Mouse (Mus musculus) midbrain, postnatal 0 days (tissue): ENCODE data around the gene Irf2bpl. TPM values are rescaled to one million over a fixed set of nuclear protein-coding genes. Genes with fewer than 3 reads are reported as not detected.
A peak's percentile ranks its signal among the peaks of the same experiment; 100 is the strongest.

Experiments
- ATAC-seq: fragments of 200-750 bp; cut with Nextera tagmentation; 2 replicates; pipeline ENCODE4 v1.8.0; 2017; ENCODE audit warnings: moderate number of reproducible peaks, mild to moderate bottlenecking, moderate TSS enrichment, moderate library complexity; ENCODE audit not compliant: low FRiP score
- DNase-seq: peaks from one replicate; pipeline ENCODE4 v3.0.0-alpha.2; 2015; ENCODE audit warnings: low spot score
- H3K27ac ChIP-seq: fragments of 300-500 bp; sonication (generic); 2 replicates; pipeline ENCODE4 v1.5.1; 2014; ENCODE audit warnings: low read depth, mild to moderate bottlenecking, low read length, mixed read lengths
- H3K27me3 ChIP-seq: fragments of 300-500 bp; sonication (generic); 2 replicates; pipeline ENCODE4 v1.6.1; 2014; ENCODE audit warnings: low read length, control low read depth, mixed read lengths; ENCODE audit not compliant: insufficient read depth
- H3K36me3 ChIP-seq: fragments of 300-500 bp; sonication (generic); 2 replicates; pipeline ENCODE4 v1.6.1; 2014; ENCODE audit warnings: low read length, control low read depth, mixed read lengths; ENCODE audit not compliant: insufficient read depth
- H3K4me1 ChIP-seq: fragments of 300-500 bp; sonication (generic); 2 replicates; pipeline ENCODE4 v1.6.1; 2014; ENCODE audit warnings: mild to moderate bottlenecking, control low read depth, antibody characterized with exemption, low read length, mixed read lengths; ENCODE audit not compliant: insufficient read depth
- H3K4me2 ChIP-seq: fragments of 300-500 bp; sonication (generic); 2 replicates; pipeline ENCODE4 v1.6.1; 2014; ENCODE audit warnings: low read depth, mild to moderate bottlenecking, low read length, mixed read lengths; ENCODE audit not compliant: poor library complexity, severe bottlenecking
- H3K4me3 ChIP-seq: fragments of 300-500 bp; sonication (generic); 2 replicates; pipeline ENCODE4 v1.5.1; 2014; ENCODE audit warnings: low read depth, mild to moderate bottlenecking, low read length, moderate library complexity
- H3K9ac ChIP-seq: fragments of 300-500 bp; sonication (generic); replicated peaks from 2 replicates; pipeline ENCODE4 v1.6.1; 2014; ENCODE audit warnings: mild to moderate bottlenecking, low read length, moderate library complexity, mixed read lengths; ENCODE audit not compliant: poor library complexity, severe bottlenecking
- H3K9me3 ChIP-seq: fragments of 300-500 bp; sonication (generic); 2 replicates; pipeline ENCODE4 v1.6.1; 2016; ENCODE audit warnings: low read length, control low read depth
- CTCF ChIP-seq: IDR thresholded peaks from 2 replicates; pipeline ENCODE4 v1.5.1; 2016; ENCODE audit warnings: antibody characterized with exemption, mild to moderate bottlenecking
- WGBS: fragments of 180-500 bp; shearing (Covaris S2); extraction: QIAGEN DNeasy Blood & Tissue Kit; methylation state at CpG from one replicate; pipeline ENCODE4 v1.1.7; 2014; 5-methylcytosine and 5-hydroxymethylcytosine counted together
- polyA plus RNA-seq: library from polyadenylated mRNA; unstranded; fragments of >200 nt; fragmentation: Nextera tagmentation; extraction: Ambion mirVana; gene quantifications from 2 replicates; pipeline ENCODE4 v1.2.1, GENCODE M21; 2015
- total RNA-seq: library from RNA; depleted of rRNA; stranded (reverse); fragments of >200 nt; gene quantifications from 2 replicates; pipeline ENCODE4 v1.2.3, GENCODE M21; 2014

Irf2bpl gene
- total and polyA plus RNA-seq, 2 experiments from 2014 or later, result 86.2 to 191 TPM

DNA sequence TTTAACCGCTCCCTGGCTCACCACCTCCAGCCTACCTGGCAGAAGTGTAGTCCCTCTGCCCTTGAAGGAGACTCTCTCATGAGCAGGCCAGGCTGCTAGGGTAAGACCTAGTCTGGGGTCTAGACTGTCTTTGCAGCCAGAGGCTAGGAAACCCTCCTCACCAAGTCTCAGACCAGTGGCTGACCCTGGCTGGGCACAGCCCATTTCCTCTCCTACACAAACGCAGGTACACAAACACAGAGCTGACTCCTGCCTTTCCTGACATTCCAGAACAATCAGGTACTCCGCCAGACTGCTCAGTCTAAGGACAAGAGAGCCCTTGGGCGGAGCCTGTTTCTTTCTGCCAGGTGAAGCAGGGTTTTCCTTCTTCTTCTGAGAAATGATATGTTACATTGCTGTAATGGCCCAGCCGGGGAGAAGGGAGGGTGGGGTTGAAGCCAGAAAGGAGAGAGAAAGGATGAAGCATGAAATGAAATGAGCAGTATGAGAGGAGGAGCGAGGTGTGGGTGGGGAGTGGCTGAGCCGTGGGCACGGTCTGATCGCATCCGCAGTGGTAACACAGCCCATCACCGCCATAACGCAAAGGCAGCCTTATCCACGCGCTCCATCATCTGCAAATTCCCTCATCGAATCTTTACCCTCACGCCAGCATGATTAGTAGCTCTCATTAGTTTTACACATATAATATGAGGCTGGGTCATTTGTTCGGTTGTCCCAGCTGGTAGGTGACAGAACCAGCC is 34.6 kb upstream of the Irf2bpl start:
- H3K9ac ChIP-seq, result peak overlapping the region; percentile 36; the same call in 1 of the 2 replicates
- no peak for TF ChIP-seq CTCF
- peak overlapping the region; percentile 77 for H3K27ac ChIP-seq
- no peak overlapping the region for H3K4me2 ChIP-seq
- WGBS, result 60% methylated on average over 17 of the region's 17 CpGs
- ATAC-seq, result no peak
- H3K36me3 ChIP-seq, result no peaks in the 10 kb centered on the region
- no peak overlapping the region for H3K4me3 ChIP-seq
- no peaks in the 10 kb centered on the region for H3K27me3 ChIP-seq
- peaks cover 21% of the 10 kb centered on the region for H3K4me1 ChIP-seq
- no peak for DNase-seq
- H3K9me3 ChIP-seq, result no peaks in the 10 kb centered on the region

DNA sequence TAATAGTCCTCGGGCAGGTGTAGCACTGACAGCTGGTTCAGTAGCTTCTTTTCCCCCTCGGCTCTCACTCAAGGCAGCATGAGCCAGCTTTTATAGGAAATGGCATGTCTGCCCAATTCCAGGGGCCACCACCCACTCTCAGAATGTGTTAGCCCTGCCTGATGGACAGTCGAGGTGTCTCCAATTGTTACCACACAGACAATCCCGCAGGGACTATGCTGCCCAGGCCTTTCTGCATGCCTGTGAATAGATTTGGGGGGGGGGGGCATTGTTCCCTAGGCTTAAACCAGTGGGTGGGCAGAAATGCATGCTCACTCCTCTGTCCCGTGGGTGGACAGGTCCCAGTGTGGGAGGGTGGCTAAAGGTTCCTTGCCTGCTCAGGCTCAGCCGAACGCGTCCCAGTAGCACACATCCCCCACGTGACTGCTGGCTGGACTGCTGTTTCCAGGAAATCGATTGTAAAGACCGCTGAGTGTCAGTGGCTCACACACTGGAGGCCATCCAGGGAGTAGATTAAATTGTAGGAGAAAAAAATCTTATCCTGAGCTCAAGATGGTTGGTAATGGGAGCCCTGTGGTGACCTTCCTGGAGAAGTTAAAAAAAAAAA is 33.9 kb upstream of the Irf2bpl start:
- Histone ChIP-seq H3K27ac (peak overlapping the region; percentile 77), H3K4me1 (peaks cover 21% of the 10 kb centered on the region), H3K27me3 (no peaks in the 10 kb centered on the region), H3K4me2 (no peak overlapping the region), H3K4me3 (no peak overlapping the region), H3K36me3 (no peaks in the 10 kb centered on the region), H3K9ac (peak overlapping the region; percentile 24; the same call in 1 of the 2 replicates), H3K9me3 (no peaks in the 10 kb centered on the region)
- ATAC-seq (peak; percentile 64; the same call in 1 of the 2 replicates), DNase-seq (peak; percentile 62)
- 6% methylated on average over 11 of the region's 11 CpGs for WGBS
- TF ChIP-seq CTCF, result no peak

DNA sequence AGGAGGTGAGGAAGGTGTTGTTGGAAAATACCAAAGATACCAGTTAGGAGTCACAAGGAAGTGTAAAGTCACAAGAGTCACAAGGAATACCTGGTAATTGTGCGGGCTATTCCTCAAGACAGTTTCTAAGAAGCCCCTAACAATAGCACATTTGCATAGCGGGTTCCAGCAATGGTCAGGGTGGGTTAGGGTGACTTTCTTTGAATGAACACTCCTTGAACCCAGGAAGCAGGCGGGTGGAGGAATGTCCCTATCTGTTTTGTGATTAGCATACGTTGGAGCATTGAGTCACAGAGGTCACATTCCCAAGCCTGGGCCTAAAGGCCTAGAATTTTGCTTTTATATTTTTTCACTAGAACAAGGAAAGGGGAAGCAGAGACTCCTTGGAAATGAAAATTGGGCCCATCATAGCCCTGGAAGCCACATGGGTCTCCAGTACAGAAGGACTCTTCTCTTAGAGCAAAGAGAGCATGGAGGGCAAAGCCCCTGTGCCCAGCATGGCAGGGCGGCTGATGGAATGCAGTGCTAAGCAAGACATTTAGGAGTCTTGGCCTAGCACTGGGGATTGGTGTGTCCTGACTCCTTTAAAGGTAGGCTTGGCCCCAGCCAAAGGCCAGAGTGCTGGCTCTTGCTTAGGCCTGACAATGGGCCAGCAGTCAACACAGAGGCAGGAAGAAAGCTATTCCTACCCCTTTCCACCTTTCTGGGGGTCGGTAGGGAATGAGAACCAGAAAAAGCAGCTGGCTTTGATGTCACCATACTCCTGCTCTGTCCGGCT is 32.4 kb upstream of the Irf2bpl start:
- Histone ChIP-seq H3K4me1 (peaks cover 26% of the 10 kb centered on the region), H3K36me3 (no peaks in the 10 kb centered on the region), H3K27me3 (no peaks in the 10 kb centered on the region), H3K9me3 (no peaks in the 10 kb centered on the region), H3K27ac (peak overlapping the region; percentile 77), H3K9ac (peak overlapping the region; percentile 24; the same call in 1 of the 2 replicates), H3K4me2 (no peak overlapping the region), H3K4me3 (no peak overlapping the region)
- 86% methylated on average over 7 of the region's 7 CpGs for WGBS
- ATAC-seq, result no peak
- TF ChIP-seq CTCF, result no peak
- DNase-seq, result no peak

- no peak overlapping the region for H3K27ac ChIP-seq
- no peaks in the 10 kb centered on the region for H3K9me3 ChIP-seq
- H3K27me3 ChIP-seq, result no peaks in the 10 kb centered on the region
- TF ChIP-seq CTCF, result no peak
- H3K4me3 ChIP-seq, result no peak overlapping the region
- 71% methylated on average over 7 of the region's 7 CpGs for WGBS
- H3K4me2 ChIP-seq, result no peak overlapping the region
- ATAC-seq (no peak), DNase-seq (no peak)
- no peak overlapping the region for H3K9ac ChIP-seq
- peaks cover 26% of the 10 kb centered on the region for H3K4me1 ChIP-seq
- no peaks in the 10 kb centered on the region for H3K36me3 ChIP-seq
Observed at GRCm38 (mm10) chr12:86915617-86916016, 31.0 kb upstream of the Irf2bpl start.

- H3K4me1 ChIP-seq, result peaks cover 26% of the 10 kb centered on the region
- H3K27me3 ChIP-seq, result no peaks in the 10 kb centered on the region
- 60% methylated on average over 6 of the region's 6 CpGs for WGBS
Observed at GRCm38 (mm10) chr12:86914756-86915155, 30.2 kb upstream of the Irf2bpl start.

DNA sequence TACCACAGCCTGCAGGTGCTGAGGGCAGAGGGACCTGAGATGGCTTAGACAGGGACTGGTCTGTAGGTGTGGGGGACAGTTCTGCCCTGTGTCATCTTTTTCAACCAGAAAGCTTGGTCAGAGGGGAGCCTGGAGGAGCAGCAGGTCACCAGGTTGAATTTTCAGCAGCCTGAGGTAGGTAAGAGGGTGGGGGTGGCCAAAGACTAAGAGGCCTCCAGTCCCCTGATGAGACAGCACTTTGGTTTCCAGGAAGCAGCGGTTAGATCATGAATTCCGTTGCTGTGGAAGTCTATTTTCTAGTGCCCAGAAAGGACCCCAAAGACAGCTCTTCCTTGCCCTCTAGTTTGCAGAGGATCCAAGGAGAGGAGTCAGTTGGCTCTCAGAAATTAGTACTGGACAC is 29.8 kb upstream of the Irf2bpl start:
- 65% methylated on average over 2 of the region's 2 CpGs for WGBS
- Histone ChIP-seq H3K27ac (no peak overlapping the region), H3K4me2 (no peak overlapping the region), H3K4me1 (peaks cover 25% of the 10 kb centered on the region), H3K36me3 (no peaks in the 10 kb centered on the region), H3K4me3 (no peak overlapping the region), H3K27me3 (no peaks in the 10 kb centered on the region), H3K9ac (no peak overlapping the region), H3K9me3 (no peaks in the 10 kb centered on the region)
- ATAC-seq (no peak), DNase-seq (no peak)
- no peak for TF ChIP-seq CTCF

More at GRCm38 (mm10) chr12:86914756-86915155, 30.2 kb upstream of the Irf2bpl start:
- Histone ChIP-seq H3K27ac (no peak overlapping the region), H3K36me3 (no peaks in the 10 kb centered on the region), H3K4me2 (no peak overlapping the region), H3K4me3 (no peak overlapping the region), H3K9ac (no peak overlapping the region), H3K9me3 (no peaks in the 10 kb centered on the region)
- TF ChIP-seq CTCF, result no peak
- ATAC-seq (no peak), DNase-seq (no peak)
